Mouse (Mus musculus): Measurements from ENCODE around the gene Sytl1. TPM values are rescaled to one million over a fixed set of nuclear protein-coding genes. Genes with fewer than 3 reads are reported as not detected.

Sytl1 gene
- total RNA-seq (2022), result under 1 TPM; 0.30 to 0.59 (median 0.33) TPM

DNA sequence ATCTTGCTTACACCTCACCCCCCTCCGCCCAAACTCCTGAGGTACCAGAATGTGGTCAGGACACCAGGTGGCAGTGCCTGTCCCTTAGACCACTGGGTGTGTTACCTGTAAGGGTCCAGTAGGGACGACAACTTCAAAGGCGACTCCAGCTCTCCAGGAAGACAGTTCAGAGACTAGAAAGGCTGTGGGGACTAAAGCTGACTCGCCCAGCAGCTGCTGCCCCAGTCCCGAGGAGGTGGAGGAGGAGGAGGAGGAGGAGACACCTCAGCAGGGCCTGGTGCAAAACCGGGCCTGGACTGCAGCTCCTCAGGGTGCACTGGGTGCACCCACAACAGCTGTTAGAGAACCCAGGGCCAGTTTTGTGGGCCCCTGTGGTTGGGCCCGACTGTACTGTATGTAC is at the start of gene Sytl1:
TSS of gene Sytl1 (minus strand) at position 232 of the 400 bp plus-strand sequence.
- DNase-seq (ENCODE audit: low spot score), result no peak

DNA sequence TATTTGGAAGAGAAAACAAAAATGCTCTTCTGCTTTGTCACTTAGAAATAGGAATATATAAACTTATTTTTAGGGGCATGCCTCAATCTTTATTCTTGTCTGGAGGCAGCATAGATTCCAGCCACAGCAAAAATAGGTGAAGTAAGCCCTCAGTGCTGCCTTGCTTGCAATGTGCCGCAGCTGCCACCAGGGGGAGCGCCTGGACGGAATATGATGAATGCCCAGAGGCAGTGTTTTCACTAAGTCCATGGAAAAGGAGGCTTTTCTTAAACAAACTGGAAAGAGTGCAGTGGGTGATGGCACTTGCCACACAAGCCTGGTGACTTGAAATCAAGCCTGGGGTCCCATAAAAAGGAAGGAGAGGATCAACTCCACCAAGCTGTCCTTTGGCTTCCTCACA is 47.0 kb upstream of the Sytl1 start:
- peak; percentile 84 for DNase-seq (ENCODE audit: low spot score)

DNA sequence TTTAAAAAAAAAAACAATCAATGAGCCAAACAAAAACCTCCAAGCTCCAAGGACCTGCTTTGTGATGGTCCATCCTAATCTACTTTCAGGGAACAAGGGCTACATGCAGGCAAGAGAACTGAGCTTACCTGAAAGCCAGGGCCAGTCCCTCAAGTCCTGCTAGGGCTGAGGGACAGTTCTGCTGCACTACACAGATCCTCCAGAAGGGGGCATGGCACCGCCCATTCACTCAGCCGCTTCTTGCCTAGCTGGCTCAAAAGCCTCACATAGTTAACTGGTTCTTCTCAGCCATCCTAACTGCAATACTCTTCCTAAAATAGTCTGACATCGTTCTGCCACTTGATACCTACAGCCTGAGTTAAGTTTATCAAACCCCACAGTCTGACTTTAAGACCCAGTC is 44.4 kb upstream of the Sytl1 start:
- DNase-seq (ENCODE audit: low spot score), result peak; percentile 55

DNA sequence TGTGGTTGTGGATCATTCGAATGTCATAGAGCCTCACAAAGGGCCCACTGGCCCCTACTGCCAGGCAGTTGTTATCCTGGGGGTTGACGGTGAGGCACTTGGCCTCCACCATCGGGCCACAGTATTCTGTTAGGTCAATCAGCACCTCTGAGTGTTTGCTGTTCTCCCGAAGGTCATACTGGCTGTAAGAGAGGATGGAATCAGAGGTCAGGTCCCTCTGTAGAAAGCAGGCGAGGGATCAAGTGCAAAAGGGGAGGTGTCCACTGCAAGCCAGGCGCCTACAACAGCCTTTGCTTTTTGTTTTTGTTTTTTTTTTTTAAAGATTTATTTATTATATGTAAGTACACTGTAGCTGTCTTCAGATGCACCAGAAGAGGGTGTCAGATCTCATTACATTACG is 42.9 kb upstream of the Sytl1 start:
- no peak for DNase-seq (ENCODE audit: low spot score)

DNA sequence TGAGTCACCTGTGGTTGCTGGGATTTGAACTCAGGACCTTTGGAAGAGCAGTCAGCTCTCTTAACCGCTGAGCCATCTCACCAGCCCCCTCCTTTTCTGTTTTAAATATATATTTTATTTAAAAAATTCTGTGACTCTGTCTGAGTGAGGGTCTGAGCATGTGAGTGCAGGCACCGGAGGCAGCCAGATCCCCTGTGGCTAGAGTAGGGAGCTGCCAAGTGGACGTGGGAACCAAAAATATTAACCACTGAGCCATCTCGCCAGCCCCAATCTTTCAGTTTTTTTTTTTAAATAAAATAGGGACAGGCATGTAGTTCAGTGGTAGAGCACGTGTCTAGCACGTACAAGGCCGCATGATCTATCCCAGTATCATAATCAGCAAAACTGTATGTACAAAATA is 41.9 kb upstream of the Sytl1 start:
- no peak for DNase-seq (ENCODE audit: low spot score)

DNA sequence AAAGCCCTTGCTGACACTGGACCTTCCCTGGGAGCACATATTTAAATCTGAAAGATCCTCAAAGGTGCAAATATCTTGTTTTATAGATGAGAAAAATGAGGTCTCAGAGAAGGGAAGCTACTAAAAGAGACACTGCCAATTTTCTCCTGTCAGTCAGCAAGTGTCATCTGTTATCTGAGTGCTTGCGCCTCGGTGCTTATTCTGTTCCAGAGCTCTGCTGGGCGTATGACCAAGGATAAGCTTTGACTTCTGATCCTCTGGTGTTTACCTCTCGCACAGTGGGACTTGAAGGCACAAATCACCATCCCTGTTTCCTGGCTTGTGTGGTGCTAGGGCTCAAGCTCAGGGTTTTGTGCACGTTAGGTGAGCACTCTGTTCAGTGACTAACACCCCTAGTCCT is 39.8 kb upstream of the Sytl1 start:
- DNase-seq (ENCODE audit: low spot score), result no peak

DNA sequence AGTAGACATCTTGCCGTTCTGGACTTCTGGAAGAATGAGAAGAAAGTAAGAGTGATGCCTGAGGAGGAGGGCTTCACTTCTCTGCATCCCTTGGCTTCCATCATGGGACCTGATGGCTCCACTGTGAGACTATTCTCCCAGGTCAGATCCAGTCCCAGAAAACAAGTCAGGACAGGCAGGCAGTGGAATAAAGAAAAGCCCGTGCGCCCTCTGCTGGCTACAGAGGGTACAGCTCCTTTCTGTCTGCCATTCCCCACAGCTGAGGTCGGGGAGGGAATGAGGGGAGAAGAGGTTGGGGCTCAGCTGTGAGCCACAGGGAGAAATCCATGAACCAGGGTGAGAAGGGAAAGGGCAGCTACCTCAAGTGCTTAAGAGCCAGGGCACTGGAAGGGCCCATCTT is 38.9 kb upstream of the Sytl1 start:
- peak; percentile 67 for DNase-seq (ENCODE audit: low spot score)

DNA sequence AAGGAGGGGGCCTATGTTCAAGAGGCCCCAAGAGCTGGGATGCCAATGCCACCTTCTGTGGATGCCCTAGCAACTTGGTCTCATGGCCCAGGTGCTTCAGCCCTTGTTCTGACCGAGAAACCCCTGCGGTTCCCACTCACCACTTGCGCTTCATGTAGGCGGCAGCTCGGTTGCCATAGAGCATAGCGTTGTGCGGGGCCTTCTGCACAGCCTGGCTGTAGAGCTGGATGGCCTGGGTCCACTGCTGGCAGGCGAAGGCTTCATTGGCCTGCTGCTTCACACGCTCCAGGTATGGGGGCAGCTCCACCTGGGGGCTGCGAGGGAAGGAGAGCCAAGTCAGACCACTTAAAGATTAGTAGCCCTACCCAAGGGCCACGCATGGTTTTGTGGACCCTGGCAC is 37.5 kb upstream of the Sytl1 start:
- no peak for DNase-seq (ENCODE audit: low spot score)

DNA sequence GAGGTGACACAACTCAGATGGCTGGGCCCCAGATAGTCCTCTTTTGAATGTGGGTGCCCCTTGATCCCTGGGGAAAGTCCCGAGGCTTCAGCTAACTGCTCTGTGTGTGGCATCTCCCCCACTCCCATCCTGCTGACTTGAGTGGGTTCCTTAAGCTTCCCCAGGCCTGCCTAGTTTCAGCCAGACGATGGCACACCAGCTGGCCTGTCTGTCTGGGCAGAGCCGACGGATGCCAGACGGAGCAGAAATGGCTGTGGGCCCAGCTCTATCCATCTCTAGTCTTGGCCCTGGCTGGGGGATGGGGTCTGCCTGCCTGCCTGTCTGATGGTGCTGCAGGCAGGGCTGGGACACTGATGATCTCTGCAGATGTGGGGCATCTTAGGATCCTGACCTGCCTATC is 36.8 kb upstream of the Sytl1 start:
- no peak for DNase-seq (ENCODE audit: low spot score)

DNA sequence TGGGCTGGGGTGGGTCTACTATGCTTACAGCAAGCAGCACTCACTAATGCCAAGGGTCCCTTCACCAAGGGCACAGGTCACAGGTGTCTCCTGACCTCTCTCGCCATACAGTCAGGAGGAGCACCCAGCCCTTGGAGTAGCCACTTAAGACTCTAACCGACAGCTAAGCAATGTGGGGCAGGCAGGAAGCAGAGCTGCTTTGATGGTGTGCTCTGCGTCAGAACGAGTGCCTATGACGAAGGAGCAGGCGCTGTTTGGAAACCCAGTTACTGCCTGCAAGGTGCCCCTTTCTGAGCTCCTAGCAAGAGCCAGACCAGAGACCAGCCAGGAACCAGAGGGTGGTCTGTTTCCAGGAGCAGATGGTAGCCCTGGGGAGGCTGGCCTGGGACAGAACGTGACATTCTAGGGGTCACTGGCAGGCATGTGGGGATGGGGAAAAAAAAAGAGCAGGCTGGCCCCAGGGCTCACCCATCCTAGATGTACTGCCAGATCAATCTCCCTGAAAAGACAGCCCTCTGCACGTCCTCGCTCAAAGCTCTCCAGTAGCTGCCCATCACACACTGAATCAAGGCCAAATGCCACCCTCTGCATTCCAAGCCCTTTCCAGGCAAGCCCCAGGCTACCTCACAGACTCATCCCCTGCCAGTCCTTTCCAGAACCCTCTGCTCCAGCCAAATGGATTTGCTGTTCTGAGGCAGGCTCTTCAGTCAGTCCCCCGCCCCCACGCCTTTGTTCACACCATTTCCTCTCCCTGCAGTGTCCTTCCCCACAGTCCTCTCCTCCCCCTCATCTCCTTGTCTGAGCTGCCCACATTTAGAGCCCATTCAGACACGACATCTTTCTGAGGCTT is 35.8 kb upstream of the Sytl1 start:
- DNase-seq (ENCODE audit: low spot score), result no peak

DNA sequence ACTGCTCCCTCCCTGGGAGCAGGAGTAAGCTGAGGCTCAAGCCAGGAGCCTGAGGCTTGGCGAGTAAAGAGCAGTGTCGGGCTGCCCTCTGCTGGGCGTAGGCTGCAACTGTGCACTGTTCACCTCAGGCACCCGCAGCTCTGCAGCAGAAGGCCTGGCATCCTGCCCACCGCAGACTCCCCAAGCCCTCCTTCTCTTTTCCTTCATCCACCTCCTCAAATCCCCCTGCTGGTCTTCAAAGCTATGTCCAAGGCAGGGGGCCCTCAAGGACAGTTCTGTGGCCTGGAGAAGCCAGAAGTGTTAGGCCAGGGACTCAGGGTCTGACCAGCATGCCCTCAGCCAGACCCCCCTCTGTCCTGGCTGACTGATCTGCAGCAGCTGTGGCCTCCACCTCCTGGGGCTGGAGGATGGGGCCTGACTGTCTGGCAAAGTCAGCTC is 34.9 kb upstream of the Sytl1 start:
- DNase-seq (ENCODE audit: low spot score), result peak; percentile 72

DNA sequence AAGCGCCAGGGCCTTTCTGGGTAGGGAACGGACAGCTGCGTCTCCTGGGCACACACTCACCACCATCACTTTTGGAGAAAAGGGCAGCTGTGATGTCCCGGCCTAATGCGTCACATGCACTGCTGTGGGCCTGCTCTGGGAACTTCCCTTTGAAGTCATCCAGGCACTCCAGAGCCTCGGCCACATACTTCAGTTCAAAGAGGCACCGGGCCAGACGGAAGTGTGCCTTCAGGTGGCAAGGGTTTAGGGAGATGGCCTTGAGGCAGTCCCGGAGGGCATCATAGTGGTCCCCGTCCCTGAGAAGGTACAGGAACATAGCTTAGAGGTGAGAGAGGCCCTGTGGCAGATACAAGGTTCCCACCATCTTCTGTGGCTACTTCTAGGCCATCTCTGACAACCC is 34.4 kb upstream of the Sytl1 start:
- DNase-seq (ENCODE audit: low spot score), result no peak

DNA sequence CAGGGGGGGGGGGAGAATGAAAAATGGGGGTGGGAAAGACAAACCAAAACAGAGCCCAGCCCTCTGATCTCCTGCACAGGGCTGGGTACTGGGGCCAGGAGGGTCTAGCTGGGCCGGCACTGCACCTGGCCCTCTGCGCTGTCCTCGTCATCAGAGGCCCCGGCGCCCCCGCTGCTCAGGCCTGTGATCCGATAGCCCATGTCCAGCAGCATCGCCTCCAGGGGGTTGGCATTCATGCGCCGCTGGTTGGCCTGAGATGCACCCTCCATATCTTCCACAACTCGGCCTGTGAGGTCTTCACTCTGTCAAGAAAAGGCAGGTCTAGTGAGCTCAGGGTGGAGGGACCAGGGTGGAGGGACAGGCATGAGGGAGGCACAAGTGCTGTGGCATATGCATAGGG is 31.2 kb upstream of the Sytl1 start:
- no peak for DNase-seq (ENCODE audit: low spot score)

DNA sequence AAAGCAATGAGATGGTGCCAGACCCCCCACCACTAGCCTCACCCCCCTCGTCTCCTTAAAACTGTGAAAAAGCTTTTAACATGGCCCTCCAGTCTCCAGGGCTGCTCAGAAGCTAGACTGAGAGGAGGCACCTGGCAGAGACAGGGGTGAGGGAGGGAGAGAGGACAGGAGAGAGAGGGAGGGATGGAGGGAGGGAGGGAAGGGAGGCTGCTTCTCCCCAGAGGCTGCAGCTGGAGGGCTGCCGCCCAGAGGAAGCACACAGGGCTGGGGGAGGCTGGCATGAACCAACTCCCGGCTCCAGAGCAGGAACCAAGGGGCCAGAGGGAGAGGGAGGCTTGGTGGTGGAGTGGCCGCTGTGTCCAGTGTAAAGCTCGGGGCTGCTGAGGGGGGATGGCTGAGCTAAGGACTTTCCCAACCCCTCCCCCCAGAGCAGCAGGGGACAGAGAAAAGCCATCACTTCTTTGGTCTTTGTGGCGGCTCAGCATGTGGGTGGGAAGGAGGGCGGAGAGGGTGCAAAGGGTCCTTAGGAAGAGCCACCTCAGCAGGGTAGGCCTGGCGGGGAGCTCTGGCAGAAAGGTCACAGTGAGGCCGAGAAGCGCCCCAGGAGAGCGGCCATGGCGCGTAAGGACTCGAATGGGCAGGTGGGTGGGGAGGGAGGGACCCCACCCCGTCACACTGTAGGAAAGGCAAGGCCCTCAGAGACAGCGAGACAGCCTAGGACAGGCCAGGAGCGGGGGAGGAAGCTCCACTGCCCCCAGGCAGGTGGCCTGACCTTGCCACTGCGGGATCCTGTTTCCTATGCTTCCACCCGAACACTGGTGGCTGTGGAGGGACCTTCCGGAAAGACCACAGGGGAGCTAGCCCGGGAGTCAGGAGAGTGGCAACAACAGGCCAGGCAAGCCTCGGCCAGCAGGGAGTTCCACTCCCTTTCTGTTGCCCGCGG is 30.3 kb upstream of the Sytl1 start:
- no peak for DNase-seq (ENCODE audit: low spot score)

DNA sequence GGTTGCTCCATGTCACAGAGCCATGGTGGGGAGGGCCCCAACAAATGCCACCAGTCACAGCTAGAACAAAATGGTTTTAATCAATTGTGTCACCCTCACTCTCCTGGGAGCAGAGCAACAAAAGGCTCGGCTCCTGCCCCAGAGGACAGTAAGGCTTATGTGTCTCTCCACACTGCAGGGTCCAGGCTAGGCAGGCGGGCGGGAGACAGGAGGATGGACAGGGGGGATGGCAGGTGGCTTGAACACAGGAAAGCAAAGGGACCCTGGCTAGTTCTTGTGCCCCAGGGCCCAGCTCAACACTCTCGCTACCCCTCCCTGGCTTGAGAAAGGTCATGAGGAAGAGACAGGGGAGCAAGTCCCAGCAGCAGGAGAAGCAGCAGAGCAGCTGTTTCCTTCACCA is 29.5 kb upstream of the Sytl1 start:
- DNase-seq (ENCODE audit: low spot score), result no peak

DNA sequence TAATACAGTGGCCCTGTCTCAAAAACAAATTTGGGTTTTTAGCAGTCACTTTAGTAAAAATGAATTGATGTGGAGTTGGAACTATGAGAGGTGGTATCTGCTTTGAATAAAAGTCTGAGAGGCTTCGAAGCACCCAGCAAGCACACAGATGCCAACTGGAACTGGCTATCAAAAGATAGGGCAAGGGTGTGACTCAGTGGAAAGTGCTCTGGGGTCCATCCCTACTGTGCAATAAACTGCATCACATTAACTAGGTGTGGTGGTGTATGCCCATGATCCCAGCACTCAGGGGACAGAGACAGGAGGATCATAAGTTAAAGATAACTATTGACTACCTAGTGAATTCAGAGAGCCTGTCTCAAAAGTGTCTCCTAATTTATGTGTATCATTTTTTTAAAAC is 28.3 kb upstream of the Sytl1 start:
- no peak for DNase-seq (ENCODE audit: low spot score)

DNA sequence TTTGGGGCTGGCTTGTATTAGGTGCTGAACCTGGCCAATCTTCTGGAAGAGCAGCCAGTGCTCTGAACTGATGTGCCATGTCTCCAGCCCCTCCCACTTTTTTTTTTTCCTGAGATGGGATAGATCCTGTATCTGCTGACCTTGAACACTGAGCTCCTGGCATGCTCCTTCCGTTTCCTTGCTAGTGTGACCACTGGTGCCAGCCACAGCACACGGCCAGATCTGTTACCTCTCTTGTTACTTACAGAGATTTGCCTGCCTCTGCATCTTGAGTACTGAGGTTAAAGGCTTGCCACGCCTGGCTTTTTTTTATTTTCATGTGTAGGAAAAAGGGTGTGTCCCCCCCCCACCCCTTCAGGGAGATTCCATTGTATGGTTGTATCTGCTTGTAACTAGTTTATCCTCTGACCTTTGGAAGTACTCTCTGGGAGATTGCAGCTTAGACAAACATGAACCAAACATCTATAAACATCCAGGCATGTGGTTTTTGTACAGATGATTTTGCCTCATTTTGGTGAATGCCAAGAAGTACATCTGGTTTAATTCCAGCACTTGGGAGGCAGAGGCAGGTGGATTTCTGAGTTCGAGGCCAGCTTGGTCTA is 23.7 kb upstream of the Sytl1 start:
- DNase-seq (ENCODE audit: low spot score), result no peak

DNA sequence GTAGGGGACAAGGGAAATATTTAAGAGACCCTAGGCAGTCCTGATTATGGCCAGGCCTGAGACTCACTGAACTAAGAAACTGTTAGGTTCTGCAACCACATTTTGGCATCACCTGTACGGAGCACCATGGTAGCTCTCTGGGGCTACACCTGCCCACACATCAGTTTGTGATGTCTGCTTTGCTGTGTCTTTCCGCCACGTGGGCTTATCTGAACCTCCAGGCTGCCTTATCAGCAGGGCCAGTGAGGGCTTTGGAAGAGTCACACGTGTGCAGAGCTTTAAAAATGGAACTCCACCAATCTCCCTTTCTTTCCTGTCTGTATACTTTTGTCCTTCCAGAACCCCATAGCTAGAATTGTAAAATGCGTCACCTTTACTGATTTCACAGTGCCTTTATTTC is 23.0 kb upstream of the Sytl1 start:
- no peak for DNase-seq (ENCODE audit: low spot score)

DNA sequence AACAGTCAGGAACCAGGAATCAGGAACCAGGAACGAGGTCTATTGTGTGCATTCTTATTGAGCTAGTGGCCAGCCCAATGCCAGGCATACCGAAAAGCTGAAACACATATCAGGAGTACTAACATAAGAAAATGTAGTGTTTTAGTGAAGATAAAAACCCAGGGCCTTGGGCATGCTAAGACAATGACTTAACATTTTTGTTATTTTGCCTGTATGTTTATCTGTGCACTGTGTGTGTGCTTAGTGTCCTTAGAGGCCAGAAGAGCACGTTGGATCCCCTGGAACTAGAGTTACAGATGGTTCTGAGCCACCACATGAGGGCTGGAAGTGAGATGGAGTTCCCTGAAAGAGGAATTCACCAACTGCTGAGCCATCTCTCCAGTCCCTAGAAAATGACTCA is 22.4 kb upstream of the Sytl1 start:
- no peak for DNase-seq (ENCODE audit: low spot score)

DNA sequence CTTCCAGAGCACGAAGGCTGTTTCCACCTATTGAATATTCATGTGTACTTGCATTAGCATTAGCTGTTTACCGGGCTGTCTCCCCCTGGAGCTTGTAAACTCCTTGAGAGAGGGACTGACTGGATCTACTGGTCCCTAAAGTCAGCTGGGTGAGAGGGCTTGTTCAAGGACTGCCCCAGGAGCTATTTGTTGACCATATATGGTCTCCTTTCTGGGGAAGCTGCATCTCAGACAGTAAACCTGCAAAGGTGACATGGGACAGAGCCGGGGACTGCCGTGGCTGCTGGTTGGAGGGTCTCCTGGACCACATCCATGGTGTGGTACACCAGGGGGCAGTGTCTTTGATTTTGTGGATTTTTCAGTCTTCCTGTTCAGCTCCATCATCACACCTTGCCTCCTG is 19.7 kb upstream of the Sytl1 start:
- no peak for DNase-seq (ENCODE audit: low spot score)

DNA sequence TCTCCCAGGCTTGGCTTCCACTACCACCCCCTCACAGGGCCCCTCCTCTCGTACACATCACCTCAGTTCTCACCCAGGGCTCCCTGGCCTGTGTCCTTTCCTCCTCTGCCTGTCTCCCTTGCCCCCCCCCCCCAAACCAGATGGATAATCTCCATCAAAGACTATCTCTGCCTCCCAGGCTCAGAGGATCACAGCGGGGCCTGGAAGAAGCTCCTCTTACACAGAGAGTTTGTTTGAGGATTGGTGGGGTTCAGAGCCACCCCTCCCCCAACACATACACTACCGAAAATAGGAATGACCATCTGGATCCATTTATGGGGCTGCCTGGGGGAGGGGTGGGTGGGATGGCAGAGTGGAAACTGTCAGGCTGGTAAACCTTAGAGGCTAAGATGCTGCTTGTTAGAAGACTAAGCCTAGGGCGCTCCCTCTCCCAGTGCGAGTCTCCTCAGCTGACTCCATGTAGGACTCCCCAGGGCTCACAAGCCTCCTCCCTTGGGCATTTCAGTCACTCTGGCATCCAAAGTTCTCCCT is 19.1 kb upstream of the Sytl1 start:
- DNase-seq (ENCODE audit: low spot score), result no peak

DNA sequence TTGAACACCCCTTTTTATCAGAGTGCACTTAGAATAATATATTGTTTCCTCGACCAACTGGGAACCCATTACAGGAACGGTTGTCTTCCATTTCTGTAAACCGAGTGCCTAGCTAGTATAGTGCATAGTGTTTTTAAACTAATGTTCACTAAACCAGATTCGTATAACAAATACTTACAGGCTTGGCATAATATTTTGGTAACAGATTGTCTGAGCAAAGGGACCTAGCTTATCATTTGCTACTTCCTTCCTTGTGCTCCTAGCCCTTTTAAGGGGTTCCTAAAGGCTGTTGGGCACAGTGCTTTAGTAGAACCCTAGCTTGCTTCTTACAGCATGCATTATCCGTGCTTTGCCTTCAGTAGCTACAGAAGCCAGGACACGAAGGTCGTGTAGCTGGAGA is 18.6 kb upstream of the Sytl1 start:
- no peak for DNase-seq (ENCODE audit: low spot score)
